Mouse (Mus musculus): ENCODE results near the gene Apol9a. TPM values are rescaled to one million over a fixed set of nuclear protein-coding genes. Genes with fewer than 3 reads are reported as not detected.

Apol9a gene
- polyA plus RNA-seq, 1 experiment from 2014 or later: not detected

DNA sequence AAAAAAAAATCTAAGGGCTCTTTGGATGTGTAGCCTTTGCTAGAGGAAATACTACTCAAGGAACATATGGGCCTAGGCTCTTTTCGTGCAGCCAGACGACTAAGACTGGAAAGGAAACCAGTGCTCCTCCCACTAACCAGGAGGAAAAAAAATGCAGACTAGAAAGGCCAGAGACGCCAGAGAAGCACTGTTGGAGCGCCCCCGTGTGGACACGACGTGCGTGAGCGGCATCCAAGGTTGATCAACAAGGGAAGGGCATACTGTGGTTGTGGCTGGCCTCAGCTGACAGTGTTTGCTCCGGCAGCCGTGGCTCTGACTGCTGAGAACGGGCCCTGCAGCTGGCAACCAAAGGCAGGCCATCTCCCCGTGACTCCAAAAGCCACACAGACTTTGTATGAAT, 42.8 kb downstream of the Apol9a start:
- H3K4me3 ChIP-seq: no peak overlapping the region

DNA sequence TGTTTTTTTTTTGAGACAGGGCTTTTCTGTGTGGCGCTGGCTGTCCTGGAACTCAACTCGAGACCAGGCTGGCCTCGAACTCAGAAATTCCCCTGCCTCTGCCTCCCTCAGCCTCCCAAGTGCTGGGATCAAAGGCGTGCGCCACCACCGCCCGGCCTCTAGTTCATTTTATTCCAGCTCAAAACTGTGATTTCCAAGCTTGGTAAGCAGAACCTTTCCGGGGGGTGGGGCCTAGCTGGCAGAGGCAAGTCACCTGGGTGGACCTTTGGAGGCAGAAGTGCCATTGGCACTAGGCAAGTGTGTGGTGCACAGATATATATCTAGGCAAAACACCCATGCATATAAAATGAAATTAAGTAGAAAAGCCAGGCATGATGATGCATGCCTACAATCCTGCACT, 43.4 kb downstream of the Apol9a start:
- no peak overlapping the region for H3K4me3 ChIP-seq
- peaks cover 5% of the 10 kb centered on the region; the same call in 1 of the 2 replicates for H3K27me3 ChIP-seq (ENCODE audit: low read depth, poor library complexity, severe bottlenecking)
- H3K9me3 ChIP-seq (replicated peaks): no peaks in the 10 kb centered on the region
- peaks cover 50% of the 10 kb centered on the region for H3K4me1 ChIP-seq
- no peak for DNase-seq (ENCODE audit: low spot score)
- WGBS: 44% methylated on average over 8 of the region's 8 CpGs
- peak overlapping the region; percentile 64 for H3K27ac ChIP-seq (replicated peaks)
- H3K36me3 ChIP-seq: no peaks in the 10 kb centered on the region

More for the DNA sequence above, 42.8 kb downstream of the Apol9a start:
- Histone ChIP-seq H3K36me3 (no peaks in the 10 kb centered on the region), H3K27ac (replicated peaks) (peak overlapping the region; percentile 50; the same call in 1 of the 2 replicates), H3K4me1 (peaks cover 44% of the 10 kb centered on the region), H3K27me3 (ENCODE audit: low read depth, poor library complexity, severe bottlenecking) (peaks cover 5% of the 10 kb centered on the region; the same call in 1 of the 2 replicates), H3K9me3 (replicated peaks) (no peaks in the 10 kb centered on the region)
- peak; percentile 92 for DNase-seq (ENCODE audit: low spot score)
- 1% methylated on average over 13 of the region's 13 CpGs for WGBS

DNA sequence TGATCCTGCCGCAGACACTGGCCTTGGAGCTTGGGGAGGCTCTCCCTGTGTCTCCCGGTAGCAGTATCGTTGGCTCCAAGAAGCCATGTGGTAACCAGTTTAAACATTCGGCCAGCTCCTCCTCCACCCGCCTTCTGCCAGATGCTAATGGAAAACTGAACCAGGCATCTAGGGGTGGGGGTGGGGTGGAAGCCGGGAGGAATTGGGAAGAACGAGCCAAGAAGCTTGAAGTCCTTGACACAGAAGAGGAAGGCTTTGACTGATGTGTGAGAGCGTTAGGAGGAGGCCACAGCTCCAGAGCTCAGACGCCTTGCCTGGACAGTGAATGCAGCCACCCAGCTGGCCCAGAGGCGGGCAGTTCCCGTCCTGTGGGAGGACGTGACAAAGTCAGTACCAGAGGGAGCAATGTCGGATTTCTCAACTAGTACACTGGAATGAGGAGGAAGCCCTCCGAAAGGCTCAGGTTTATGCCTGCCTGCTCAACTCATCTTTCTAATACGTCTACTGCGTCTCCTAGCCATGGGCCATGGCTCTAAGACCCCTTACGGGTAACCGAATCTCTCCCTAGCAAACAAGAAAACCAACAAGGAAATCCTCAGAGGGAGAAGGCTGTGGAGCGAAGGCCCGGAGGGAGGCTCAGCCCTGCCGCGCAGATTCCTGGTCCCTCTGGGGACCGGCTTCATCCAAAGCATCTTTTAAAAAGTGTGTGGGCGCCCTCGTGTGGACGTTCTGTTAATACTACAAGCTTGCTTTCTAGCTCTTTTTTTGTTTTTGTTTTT, 44.0 kb downstream of the Apol9a start:
- Histone ChIP-seq H3K27ac (replicated peaks) (peak overlapping the region; percentile 89), H3K36me3 (no peaks in the 10 kb centered on the region), H3K9me3 (replicated peaks) (no peaks in the 10 kb centered on the region), H3K4me1 (peaks cover 56% of the 10 kb centered on the region), H3K4me3 (peak overlapping the region; percentile 52), H3K27me3 (ENCODE audit: low read depth, poor library complexity, severe bottlenecking) (peaks cover 5% of the 10 kb centered on the region; the same call in 1 of the 2 replicates)
- 2% methylated on average over 26 of the region's 26 CpGs for WGBS
- peak; percentile 86 for DNase-seq (ENCODE audit: low spot score)

DNA sequence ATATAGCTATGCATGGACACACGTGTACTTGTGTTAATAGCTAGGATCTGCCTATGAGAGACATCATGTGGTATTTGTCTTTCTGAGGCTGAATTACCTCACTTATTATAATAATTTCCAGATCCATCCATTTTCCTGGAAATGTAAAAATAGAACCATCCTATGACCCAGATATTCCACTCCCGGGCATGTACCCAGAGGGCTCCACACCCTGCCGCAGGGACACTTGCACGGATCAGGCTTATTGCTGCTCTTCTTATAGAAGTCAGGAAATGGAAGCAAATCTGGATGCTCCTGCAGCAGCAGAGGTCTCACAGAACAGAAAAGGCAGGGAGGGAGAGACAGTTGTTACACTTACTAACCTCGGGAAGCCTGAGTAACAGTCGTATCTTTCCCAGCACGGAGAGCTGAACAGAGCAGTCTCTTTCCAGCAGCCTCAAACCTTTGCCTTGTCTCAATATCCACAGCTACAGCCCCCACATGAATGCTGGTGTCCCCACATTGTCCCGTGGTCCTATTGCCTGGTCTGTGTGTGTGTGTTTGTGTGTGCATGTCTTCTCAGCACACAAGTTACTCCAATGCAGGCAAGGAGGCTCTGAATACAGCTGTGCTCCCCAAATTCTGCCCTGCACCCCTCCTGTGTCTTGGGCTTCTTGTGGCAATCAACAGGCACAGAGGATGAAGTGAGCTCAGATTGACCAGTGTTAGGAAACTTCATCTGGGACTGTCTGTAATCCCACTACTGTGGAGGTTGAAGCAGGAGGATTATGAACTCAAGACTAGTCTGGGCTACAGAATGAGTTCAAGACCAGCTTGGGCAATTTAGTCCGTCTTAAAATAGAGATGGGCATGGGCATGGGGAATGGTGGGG, 45.0 kb downstream of the Apol9a start:
- H3K27me3 ChIP-seq (ENCODE audit: low read depth, poor library complexity, severe bottlenecking): peaks cover 5% of the 10 kb centered on the region; the same call in 1 of the 2 replicates
- no peak overlapping the region for H3K4me3 ChIP-seq
- H3K9me3 ChIP-seq (replicated peaks): no peaks in the 10 kb centered on the region
- peaks cover 63% of the 10 kb centered on the region for H3K4me1 ChIP-seq
- 61% methylated on average over 9 of the region's 9 CpGs for WGBS
- DNase-seq (ENCODE audit: low spot score): no peak
- H3K27ac ChIP-seq (replicated peaks): peak overlapping the region; percentile 89
- no peaks in the 10 kb centered on the region for H3K36me3 ChIP-seq

DNA sequence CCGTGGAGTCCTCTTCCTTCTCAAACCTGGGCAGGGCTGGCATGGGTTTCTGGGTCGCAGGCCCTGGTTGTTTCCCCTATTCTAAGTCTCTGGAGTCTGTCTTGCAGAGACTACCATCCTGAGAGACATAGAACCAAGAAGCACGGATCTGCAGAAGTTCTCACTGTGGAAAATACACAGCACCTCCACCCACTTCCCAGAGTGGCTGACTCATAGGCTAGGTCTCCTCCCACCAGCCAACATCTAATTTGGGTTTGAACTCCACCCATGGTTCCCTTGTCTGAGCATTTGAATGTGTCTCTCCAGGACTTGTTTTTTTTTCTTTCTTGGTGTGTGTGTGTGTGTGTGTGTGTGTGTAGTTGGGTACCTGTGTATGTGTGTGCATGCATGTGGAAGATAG, 46.9 kb downstream of the Apol9a start:
- no peak overlapping the region for H3K4me3 ChIP-seq
- H3K9me3 ChIP-seq (replicated peaks): no peaks in the 10 kb centered on the region
- peaks cover 72% of the 10 kb centered on the region for H3K4me1 ChIP-seq
- H3K27me3 ChIP-seq (ENCODE audit: low read depth, poor library complexity, severe bottlenecking): peaks cover 15% of the 10 kb centered on the region
- no peaks in the 10 kb centered on the region for H3K36me3 ChIP-seq
- H3K27ac ChIP-seq (replicated peaks): peak overlapping the region; percentile 79
- no peak for DNase-seq (ENCODE audit: low spot score)
- WGBS: 88% methylated on average over 3 of the region's 3 CpGs

DNA sequence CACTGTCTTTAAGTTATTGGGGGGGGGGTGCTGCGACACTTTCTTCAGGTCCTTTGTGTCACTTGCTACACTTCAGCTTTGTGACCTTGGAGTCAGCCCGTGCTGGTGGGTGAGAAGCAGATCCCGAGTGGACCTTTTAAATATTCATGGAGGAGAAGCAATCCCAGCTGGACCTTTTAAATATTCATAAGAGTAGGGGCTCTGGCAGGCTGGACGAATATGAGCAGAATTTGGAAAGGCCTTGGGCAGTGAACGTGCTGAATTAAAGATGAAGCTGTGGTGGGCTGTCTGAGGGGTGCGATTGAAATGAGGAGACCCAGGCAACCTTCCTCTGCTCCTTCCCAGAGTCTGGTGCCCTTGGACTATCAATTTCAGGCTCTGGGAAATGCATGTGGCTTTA, 47.4 kb downstream of the Apol9a start:
- H3K36me3 ChIP-seq: no peaks in the 10 kb centered on the region
- WGBS: 42% methylated on average over 6 of the region's 6 CpGs
- DNase-seq (ENCODE audit: low spot score): no peak
- peaks cover 15% of the 10 kb centered on the region for H3K27me3 ChIP-seq (ENCODE audit: low read depth, poor library complexity, severe bottlenecking)
- H3K9me3 ChIP-seq (replicated peaks): no peaks in the 10 kb centered on the region
- H3K27ac ChIP-seq (replicated peaks): peak overlapping the region; percentile 79
- peaks cover 72% of the 10 kb centered on the region for H3K4me1 ChIP-seq
- H3K4me3 ChIP-seq: no peak overlapping the region

DNA sequence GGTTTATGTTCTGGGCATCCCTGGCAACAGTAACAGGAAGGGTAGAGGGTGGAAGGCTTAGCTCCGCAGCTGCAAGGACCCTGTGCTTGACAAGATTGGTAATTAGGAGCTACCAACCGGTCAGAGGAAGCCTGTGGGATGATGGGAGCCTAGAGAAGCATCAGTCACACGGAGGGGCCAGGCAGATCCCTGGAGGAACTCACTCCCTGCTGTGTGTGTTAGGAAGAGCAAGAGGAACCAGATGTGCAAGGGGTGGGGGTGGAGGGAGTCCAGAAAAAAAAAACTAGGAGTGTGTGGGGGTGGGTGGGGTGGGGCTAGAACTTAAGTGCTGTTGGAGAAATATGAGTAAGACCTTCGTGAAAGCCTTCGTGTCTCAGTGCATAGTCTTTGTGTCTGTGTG, 48.0 kb downstream of the Apol9a start:
- H3K36me3 ChIP-seq: no peaks in the 10 kb centered on the region
- H3K4me1 ChIP-seq: peaks cover 72% of the 10 kb centered on the region
- H3K4me3 ChIP-seq: no peak overlapping the region
- 41% methylated on average over 5 of the region's 5 CpGs for WGBS
- H3K9me3 ChIP-seq (replicated peaks): no peaks in the 10 kb centered on the region
- peaks cover 15% of the 10 kb centered on the region for H3K27me3 ChIP-seq (ENCODE audit: low read depth, poor library complexity, severe bottlenecking)
- no peak for DNase-seq (ENCODE audit: low spot score)
- H3K27ac ChIP-seq (replicated peaks): no peak overlapping the region

DNA sequence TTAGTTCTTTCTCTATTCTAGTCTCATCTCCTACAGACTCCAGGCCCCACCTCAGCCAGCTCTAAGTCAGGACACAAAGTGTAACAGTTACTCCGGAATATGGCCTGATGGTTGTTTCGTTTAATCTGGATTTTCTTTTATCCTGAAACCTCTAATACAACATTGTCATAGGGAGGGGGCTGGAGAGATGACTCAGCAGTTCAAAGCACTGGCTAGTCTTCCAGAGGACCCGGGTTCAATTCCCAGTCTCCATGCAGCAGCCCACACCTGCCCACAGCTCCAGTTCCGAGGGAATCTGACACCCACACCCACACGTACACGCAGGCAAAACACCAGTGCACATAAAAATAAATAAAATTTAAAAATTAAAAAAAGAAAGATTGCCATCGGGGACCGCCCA, 51.0 kb downstream of the Apol9a start:
- Histone ChIP-seq H3K27ac (replicated peaks) (0 out of 2 replicates have a peak overlapping the region, but pooled peaks have one; percentile 88), H3K4me1 (peaks cover 75% of the 10 kb centered on the region), H3K9me3 (replicated peaks) (no peaks in the 10 kb centered on the region), H3K27me3 (ENCODE audit: low read depth, poor library complexity, severe bottlenecking) (peaks cover 27% of the 10 kb centered on the region), H3K4me3 (no peak overlapping the region), H3K36me3 (no peaks in the 10 kb centered on the region)
- 92% methylated on average over 8 of the region's 8 CpGs for WGBS
- no peak for DNase-seq (ENCODE audit: low spot score)

DNA sequence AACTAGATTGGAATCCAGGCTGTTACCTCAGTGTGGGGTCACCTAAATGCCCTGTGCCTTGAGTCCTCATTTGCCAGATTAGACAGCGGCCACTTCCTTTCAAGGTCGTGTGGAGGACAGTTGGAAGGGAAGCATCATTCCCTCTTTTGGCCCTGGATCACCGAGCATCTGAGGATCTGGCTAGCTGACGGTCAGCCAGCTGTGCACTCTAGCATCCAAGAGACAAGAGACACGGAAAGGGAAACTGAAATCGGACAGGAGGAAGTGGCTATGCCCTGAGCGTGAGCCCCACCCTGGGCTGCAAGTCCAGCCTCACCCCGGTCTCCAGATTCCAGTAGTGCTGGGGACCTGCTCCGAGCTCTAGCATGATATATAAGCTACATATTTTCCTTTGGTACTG, 51.4 kb downstream of the Apol9a start:
- DNase-seq (ENCODE audit: low spot score): no peak
- peaks cover 27% of the 10 kb centered on the region for H3K27me3 ChIP-seq (ENCODE audit: low read depth, poor library complexity, severe bottlenecking)
- peaks cover 79% of the 10 kb centered on the region for H3K4me1 ChIP-seq
- H3K27ac ChIP-seq (replicated peaks): peak overlapping the region; percentile 88
- WGBS: 71% methylated on average over 9 of the region's 9 CpGs
- no peaks in the 10 kb centered on the region for H3K9me3 ChIP-seq (replicated peaks)
- peak overlapping the region; percentile 54 for H3K4me3 ChIP-seq
- H3K36me3 ChIP-seq: no peaks in the 10 kb centered on the region

DNA sequence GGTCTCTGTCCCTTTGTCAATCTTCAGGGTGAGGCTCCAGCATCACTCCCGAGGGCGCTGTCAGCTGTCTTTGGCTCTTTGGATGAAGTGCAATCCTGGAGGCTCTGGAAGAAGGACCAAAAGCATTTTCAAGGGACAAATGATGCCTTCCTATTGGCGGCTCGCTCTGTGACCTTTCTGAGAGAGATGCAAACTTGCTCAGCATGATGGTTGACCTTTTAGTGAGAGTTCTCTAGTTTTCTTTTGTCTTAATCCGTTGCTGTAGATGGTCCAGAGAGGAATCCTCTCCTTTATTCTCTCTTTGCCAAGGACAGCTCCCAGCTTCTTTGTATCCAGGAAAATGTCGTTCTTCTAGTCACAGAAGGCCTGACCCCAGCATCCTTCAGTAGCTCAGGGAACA, 51.9 kb downstream of the Apol9a start:
- no peaks in the 10 kb centered on the region for H3K36me3 ChIP-seq
- DNase-seq (ENCODE audit: low spot score): no peak
- peaks cover 79% of the 10 kb centered on the region for H3K4me1 ChIP-seq
- peak overlapping the region; percentile 88 for H3K27ac ChIP-seq (replicated peaks)
- WGBS: 9% methylated on average over 6 of the region's 6 CpGs
- peak overlapping the region; percentile 54 for H3K4me3 ChIP-seq
- H3K27me3 ChIP-seq (ENCODE audit: low read depth, poor library complexity, severe bottlenecking): peaks cover 27% of the 10 kb centered on the region
- H3K9me3 ChIP-seq (replicated peaks): no peaks in the 10 kb centered on the region

DNA sequence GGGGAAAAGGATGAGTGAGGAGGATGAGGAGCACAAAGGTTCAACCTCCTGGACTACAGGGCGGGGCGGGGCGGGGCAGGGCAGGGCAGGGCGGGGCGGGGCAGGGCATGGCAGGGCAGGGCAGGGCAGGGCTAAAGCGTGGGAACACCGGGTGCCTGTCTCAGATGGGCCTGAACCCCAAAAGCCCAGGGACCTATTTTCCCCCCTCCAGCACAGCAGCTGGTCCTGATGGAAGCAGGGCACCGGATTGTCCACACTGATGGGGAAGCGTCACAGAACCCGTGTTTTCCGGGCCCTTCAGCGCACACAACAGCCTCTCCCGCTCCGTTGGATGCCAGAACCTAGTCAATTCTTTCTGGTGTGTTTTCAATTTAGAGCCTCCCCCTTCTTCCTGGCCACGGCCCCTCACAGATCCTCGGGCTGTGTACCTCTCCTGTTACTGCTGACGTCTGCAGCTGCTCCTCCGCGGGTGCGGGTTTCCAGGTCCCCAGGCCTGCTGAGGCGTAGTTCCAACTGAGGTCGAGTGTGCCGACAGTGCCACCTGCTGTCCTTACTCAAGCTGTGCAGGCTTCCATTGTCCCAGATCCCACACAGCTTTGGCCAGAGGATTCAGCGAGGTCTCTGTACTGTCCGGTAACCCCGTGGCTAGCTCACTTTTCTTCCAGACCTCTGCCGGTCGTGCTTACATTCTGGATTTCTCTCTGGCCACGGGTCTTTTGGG, 52.5 kb downstream of the Apol9a start:
- Histone ChIP-seq H3K4me1 (peaks cover 79% of the 10 kb centered on the region), H3K9me3 (replicated peaks) (no peaks in the 10 kb centered on the region), H3K27ac (replicated peaks) (peak overlapping the region; percentile 88), H3K36me3 (no peaks in the 10 kb centered on the region), H3K4me3 (peak overlapping the region; percentile 54), H3K27me3 (ENCODE audit: low read depth, poor library complexity, severe bottlenecking) (peaks cover 27% of the 10 kb centered on the region)
- WGBS: 5% methylated on average over 29 of the region's 29 CpGs
- DNase-seq (ENCODE audit: low spot score): peak; percentile 92

DNA sequence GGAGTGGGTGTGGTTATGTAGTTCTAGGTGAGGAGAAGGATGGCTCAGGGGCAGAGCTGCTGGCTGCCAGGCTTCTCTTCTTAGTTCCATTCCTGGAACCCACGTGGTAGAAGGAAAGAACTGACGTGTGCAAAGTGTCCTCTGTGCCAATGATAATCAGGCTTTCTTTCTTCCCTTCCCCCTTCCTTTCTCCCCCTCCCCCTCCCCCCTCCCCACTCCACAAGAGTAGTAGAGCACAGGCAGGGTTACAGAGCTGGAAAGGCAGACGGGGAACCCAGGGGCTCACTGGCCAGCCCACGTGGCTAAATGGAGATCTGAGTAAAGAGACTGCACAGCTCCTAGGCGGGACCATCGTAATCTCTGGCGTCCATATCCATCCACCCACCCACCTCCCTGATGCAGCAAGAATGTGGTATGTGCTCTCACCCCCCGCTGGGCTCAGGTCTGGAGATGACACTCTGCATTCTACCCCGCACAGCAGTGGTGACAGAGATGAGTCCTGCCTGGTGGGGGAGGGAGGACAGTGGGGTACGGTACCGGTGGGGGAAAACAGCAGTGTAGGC, 54.6 kb downstream of the Apol9a start:
- no peaks in the 10 kb centered on the region for H3K9me3 ChIP-seq (replicated peaks)

More for the DNA sequence above, 54.6 kb downstream of the Apol9a start:
- WGBS: 19% methylated on average over 11 of the region's 11 CpGs
- DNase-seq (ENCODE audit: low spot score): peak; percentile 36
- peak overlapping the region; percentile 76 for H3K27ac ChIP-seq (replicated peaks)
- H3K27me3 ChIP-seq (ENCODE audit: low read depth, poor library complexity, severe bottlenecking): peaks cover 27% of the 10 kb centered on the region
- H3K36me3 ChIP-seq: no peaks in the 10 kb centered on the region
- H3K4me1 ChIP-seq: peaks cover 71% of the 10 kb centered on the region
- peak overlapping the region; percentile 20; the same call in 1 of the 2 replicates for H3K4me3 ChIP-seq

All from midbrain, embryonic 10.5 days (tissue).